Mouse (Mus musculus) heart, embryonic 13.5 days (tissue): ENCODE results near the gene Gstp2. TPM values are rescaled to one million over a fixed set of nuclear protein-coding genes. Genes with fewer than 3 reads are reported as not detected.

ENCODE experiments used
- ATAC-seq: fragments of 200-750 bp; cut with Nextera tagmentation; 2 replicates; pipeline ENCODE4 v1.8.0; 2017; ENCODE audit warnings: moderate TSS enrichment; ENCODE audit not compliant: insufficient number of reproducible peaks, low FRiP score, low TSS enrichment; ENCODE audit errors: extremely low read depth
- H3K27ac ChIP-seq: fragments of 300-500 bp; sonication (generic); replicated peaks from 2 replicates; pipeline ENCODE4 v1.5.1; 2015; ENCODE audit warnings: moderate library complexity, mild to moderate bottlenecking, inconsistent platforms
- H3K27me3 ChIP-seq: fragments of 300-500 bp; sonication (generic); replicated peaks from 2 replicates; pipeline ENCODE4 v1.6.1; 2015; ENCODE audit warnings: mild to moderate bottlenecking, inconsistent platforms
- H3K36me3 ChIP-seq: fragments of 300-500 bp; sonication (generic); 2 replicates; pipeline ENCODE4 v1.6.1; 2015; ENCODE audit warnings: mild to moderate bottlenecking, inconsistent platforms
- H3K4me1 ChIP-seq: fragments of 300-500 bp; sonication (generic); 2 replicates; pipeline ENCODE4 v1.6.1; 2015; ENCODE audit warnings: inconsistent platforms
- H3K4me2 ChIP-seq: fragments of 300-500 bp; sonication (generic); 2 replicates; pipeline ENCODE4 v1.6.1; 2015; ENCODE audit warnings: inconsistent platforms, mild to moderate bottlenecking, moderate library complexity
- H3K4me3 ChIP-seq: fragments of 300-500 bp; sonication (generic); 2 replicates; pipeline ENCODE4 v1.5.1; 2015; ENCODE audit warnings: moderate library complexity, mild to moderate bottlenecking, inconsistent platforms
- H3K9ac ChIP-seq: fragments of 300-500 bp; sonication (generic); 2 replicates; pipeline ENCODE4 v1.6.1; 2015; ENCODE audit warnings: inconsistent platforms, mild to moderate bottlenecking, moderate library complexity
- H3K9me3 ChIP-seq: fragments of 300-500 bp; sonication (generic); 2 replicates; pipeline ENCODE4 v1.6.1; 2016; ENCODE audit warnings: inconsistent platforms
- WGBS: fragments of 180-500 bp; shearing (Covaris S2); methylation state at CpG from one replicate; pipeline ENCODE4 v1.1.7; 2015; ENCODE audit warnings: mixed read lengths; 5-methylcytosine and 5-hydroxymethylcytosine counted together
- polyA plus RNA-seq: library from polyadenylated mRNA; unstranded; fragments of >200 nt; fragmentation: Nextera tagmentation; extraction: Ambion mirVana; gene quantifications from 2 replicates; pipeline ENCODE4 v1.2.1, GENCODE M21; 2015

The Gstp2 gene
- polyA plus RNA-seq, 1 experiment from 2014 or later: 5.1 TPM

DNA sequence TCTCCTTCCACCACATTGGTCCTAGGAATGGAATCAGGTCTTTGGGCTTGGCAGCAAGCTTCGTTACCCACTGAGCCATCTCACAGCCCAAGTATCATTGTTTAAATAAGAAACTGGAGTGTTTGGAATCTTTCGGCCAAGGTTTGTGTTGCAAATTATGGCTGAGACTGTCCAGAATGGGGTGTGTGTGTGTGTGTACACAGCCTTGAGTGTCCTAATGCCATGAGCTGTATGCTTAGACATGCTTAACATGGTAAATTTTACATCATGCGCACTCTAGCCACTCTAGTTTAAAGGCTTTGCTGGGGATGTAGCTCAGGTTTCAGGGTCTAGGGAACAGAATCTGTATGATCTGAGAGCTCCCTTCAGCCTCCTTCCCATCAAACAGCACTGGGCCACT, 50.3 kb downstream of the Gstp2 start:
- Histone ChIP-seq H3K9ac (no peak overlapping the region), H3K4me3 (no peak overlapping the region), H3K4me2 (no peak overlapping the region), H3K36me3 (no peaks in the 10 kb centered on the region), H3K27ac (no peak overlapping the region), H3K27me3 (peaks cover 4% of the 10 kb centered on the region; the same call in 1 of the 2 replicates), H3K4me1 (peaks cover 9% of the 10 kb centered on the region), H3K9me3 (no peaks in the 10 kb centered on the region)
- ATAC-seq: no peak
- WGBS: 82% methylated on average over 3 of the region's 3 CpGs

DNA sequence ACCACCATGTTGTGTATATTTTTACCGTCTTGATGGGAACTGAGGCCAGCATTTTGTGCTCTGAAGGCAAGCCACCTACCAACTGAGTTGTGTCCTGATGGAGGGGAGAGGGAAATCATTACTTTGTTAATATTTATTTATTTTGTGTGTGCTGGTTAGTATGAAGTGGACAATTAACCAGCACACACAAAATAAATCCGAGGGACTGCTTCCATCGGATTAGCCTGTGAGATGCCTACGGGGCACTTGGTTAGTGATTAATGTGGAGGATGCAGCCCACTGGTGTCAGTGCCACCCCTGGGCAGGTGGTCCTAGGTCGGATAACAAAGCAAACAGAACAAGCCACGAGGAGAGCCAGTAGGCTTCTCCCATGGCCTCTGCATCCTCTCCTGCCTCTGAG, 50.9 kb downstream of the Gstp2 start:
- Histone ChIP-seq H3K4me2 (no peak overlapping the region), H3K9me3 (no peaks in the 10 kb centered on the region), H3K36me3 (no peaks in the 10 kb centered on the region), H3K9ac (no peak overlapping the region), H3K4me3 (no peak overlapping the region), H3K27ac (no peak overlapping the region), H3K4me1 (peaks cover 9% of the 10 kb centered on the region), H3K27me3 (peaks cover 4% of the 10 kb centered on the region; the same call in 1 of the 2 replicates)
- ATAC-seq: no peak
- WGBS: 70% methylated on average over 6 of the region's 6 CpGs

DNA sequence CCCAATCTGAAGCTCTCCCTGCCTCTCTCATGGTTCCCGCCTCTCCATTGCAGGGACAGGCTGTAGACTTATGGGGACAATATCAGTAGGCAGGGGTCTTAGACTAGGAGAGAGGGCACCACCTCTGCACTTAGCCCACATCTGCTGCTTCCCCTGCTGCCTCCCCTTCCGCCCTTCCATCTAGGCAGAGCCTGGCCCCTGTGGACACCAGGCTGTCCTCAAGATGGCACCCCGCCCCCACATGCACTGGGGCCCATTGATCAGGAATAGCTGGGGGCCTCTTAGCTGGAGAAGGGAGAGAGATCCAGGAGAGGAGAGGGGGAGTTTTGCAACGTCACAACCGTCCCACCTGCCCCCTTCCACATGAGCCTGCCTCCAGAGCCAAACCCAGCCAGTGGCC, 53.4 kb downstream of the Gstp2 start, which contains the start of gene Tbx10:
Gene Tbx10 (plus strand): TSS at position 337 of the 400 bp plus-strand sequence.
- 0 out of 2 replicates have a peak, but pooled peaks cover 3% of the 10 kb centered on the region for H3K9me3 ChIP-seq
- H3K27me3 ChIP-seq: peaks cover 4% of the 10 kb centered on the region; the same call in 1 of the 2 replicates
- peaks cover 3% of the 10 kb centered on the region; the same call in 1 of the 2 replicates for H3K4me1 ChIP-seq
- H3K4me3 ChIP-seq: no peak within 1 kb of the TSS
- H3K4me2 ChIP-seq: no peak within 1 kb of the TSS
- peaks cover 4% of the 10 kb centered on the region; the same call in 1 of the 2 replicates for H3K36me3 ChIP-seq
- no peak within 1 kb of the TSS for H3K27ac ChIP-seq
- H3K9ac ChIP-seq: no peak within 1 kb of the TSS
- no peak for ATAC-seq
- 43% methylated on average over 5 of the region's 5 CpGs for WGBS

DNA sequence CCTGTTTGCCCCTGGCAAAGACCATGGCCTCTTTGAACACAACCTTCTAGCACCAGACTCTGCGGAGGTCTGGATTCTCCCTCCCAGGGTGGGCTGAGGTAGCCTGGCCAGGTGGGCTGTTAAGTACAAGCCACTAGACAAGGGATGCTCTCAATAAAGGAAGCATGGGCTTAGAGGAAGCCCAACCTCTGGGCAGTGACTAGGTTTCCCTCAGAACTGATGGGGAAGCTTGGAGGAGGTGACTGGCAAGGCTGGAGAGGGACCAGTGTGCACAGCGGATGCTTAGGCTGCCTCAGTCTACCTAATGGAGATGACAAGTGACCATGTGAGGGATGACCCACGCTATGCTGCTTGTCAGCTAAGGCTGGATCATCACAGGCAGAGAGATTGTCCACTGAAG, 53.9 kb downstream of the Gstp2 start:
- WGBS: 83% methylated on average over 3 of the region's 3 CpGs
- ATAC-seq: no peak
- peaks cover 7% of the 10 kb centered on the region for H3K4me1 ChIP-seq
- peaks cover 4% of the 10 kb centered on the region; the same call in 1 of the 2 replicates for H3K36me3 ChIP-seq
- H3K9me3 ChIP-seq: 0 out of 2 replicates have a peak, but pooled peaks cover 3% of the 10 kb centered on the region
- H3K4me3 ChIP-seq: no peak overlapping the region
- peaks cover 4% of the 10 kb centered on the region; the same call in 1 of the 2 replicates for H3K27me3 ChIP-seq
- no peak overlapping the region for H3K4me2 ChIP-seq
- H3K9ac ChIP-seq: no peak overlapping the region
- no peak overlapping the region for H3K27ac ChIP-seq

GRCm38 (mm10) chr19:3991562-3991961, 54.3 kb downstream of the Gstp2 start:
- no peak overlapping the region for H3K4me3 ChIP-seq
- no peak overlapping the region for H3K9ac ChIP-seq
- H3K27ac ChIP-seq: no peak overlapping the region
- peaks cover 11% of the 10 kb centered on the region for H3K4me1 ChIP-seq
- H3K36me3 ChIP-seq: peaks cover 4% of the 10 kb centered on the region; the same call in 1 of the 2 replicates
- 0 out of 2 replicates have a peak, but pooled peaks cover 3% of the 10 kb centered on the region for H3K9me3 ChIP-seq
- H3K4me2 ChIP-seq: no peak overlapping the region
- no peak for ATAC-seq
- WGBS: 82% methylated on average over 3 of the region's 3 CpGs
- H3K27me3 ChIP-seq: peaks cover 3% of the 10 kb centered on the region; the same call in 1 of the 2 replicates

GRCm38 (mm10) chr19:3990804-3991203, 55.0 kb downstream of the Gstp2 start:
- Histone ChIP-seq H3K4me1 (peaks cover 19% of the 10 kb centered on the region), H3K9me3 (0 out of 2 replicates have a peak, but pooled peaks cover 3% of the 10 kb centered on the region), H3K36me3 (peaks cover 4% of the 10 kb centered on the region; the same call in 1 of the 2 replicates), H3K4me3 (no peak overlapping the region), H3K27ac (no peak overlapping the region), H3K9ac (no peak overlapping the region), H3K4me2 (no peak overlapping the region), H3K27me3 (no peaks in the 10 kb centered on the region; the same call in 1 of the 2 replicates)
- ATAC-seq: no peak
- WGBS: 44% methylated on average over 6 of the region's 6 CpGs

Other genes starting within 250 kb of the Gstp2 start
- gene Chka, start 194.2 kb downstream of the Gstp2 start, polyA plus RNA-seq: 22.6 and 23.5 TPM in 2 replicates
- gene Tcirg1, start 138.9 kb downstream of the Gstp2 start, polyA plus RNA-seq: 22.7 and 25.1 TPM in 2 replicates
- gene Ndufs8, start 133.2 kb downstream of the Gstp2 start, polyA plus RNA-seq: 361 and 400 TPM in 2 replicates
- 2.2 and 2.3 TPM in 2 replicates for gene Aldh3b1, start 116.2 kb downstream of the Gstp2 start, polyA plus RNA-seq
- gene Unc93b1, start 110.8 kb downstream of the Gstp2 start, polyA plus RNA-seq: 12.4 and 13.6 TPM in 2 replicates
- not detected in 2 replicates for gene Aldh3b3, start 87.4 kb downstream of the Gstp2 start, polyA plus RNA-seq
- gene Aldh3b2, start 73.7 kb downstream of the Gstp2 start, polyA plus RNA-seq: 0.06 TPM in 1 of 2 replicates, not detected in the other
- gene Acy3, start 59.5 kb downstream of the Gstp2 start, polyA plus RNA-seq: 10.4 and 10.8 TPM in 2 replicates
- not detected in 2 replicates for gene Tbx10, start 53.3 kb downstream of the Gstp2 start, polyA plus RNA-seq
- 51.7 and 60.0 TPM in 2 replicates for gene Nudt8, start 45.4 kb downstream of the Gstp2 start, polyA plus RNA-seq
- 4.1 and 5.4 TPM in 2 replicates for gene Gm49405, start 45.4 kb downstream of the Gstp2 start, polyA plus RNA-seq
- gene Doc2g, start 42.7 kb downstream of the Gstp2 start, polyA plus RNA-seq: 80.5 and 99.3 TPM in 2 replicates
- gene Ndufv1, start 33.2 kb downstream of the Gstp2 start, polyA plus RNA-seq: 407 and 462 TPM in 2 replicates
- 380 and 421 TPM in 2 replicates for gene Gstp1, start 8.0 kb downstream of the Gstp2 start, polyA plus RNA-seq
- 0.29 and 0.61 TPM in 2 replicates for gene Gstp3, start 13.5 kb upstream of the Gstp2 start, polyA plus RNA-seq
- gene Cabp2, start 35.6 kb upstream of the Gstp2 start, polyA plus RNA-seq: not detected in 2 replicates
- 64.5 and 64.9 TPM in 2 replicates for gene Cdk2ap2, start 51.2 kb upstream of the Gstp2 start, polyA plus RNA-seq
- gene Pitpnm1, start 54.0 kb upstream of the Gstp2 start, polyA plus RNA-seq: 18.2 and 21.8 TPM in 2 replicates
- gene Aip, start 79.8 kb upstream of the Gstp2 start, polyA plus RNA-seq: 84.3 and 96.3 TPM in 2 replicates
- not detected in 2 replicates for gene Gpr152, start 93.8 kb upstream of the Gstp2 start, polyA plus RNA-seq
- not detected in 2 replicates for gene Cabp4, start 98.0 kb upstream of the Gstp2 start, polyA plus RNA-seq
- 107 and 122 TPM in 2 replicates for gene Coro1b, start 102.6 kb upstream of the Gstp2 start, polyA plus RNA-seq
- 1.2 and 1.4 TPM in 2 replicates for gene Ptprcap, start 107.6 kb upstream of the Gstp2 start, polyA plus RNA-seq
- 46.0 and 47.1 TPM in 2 replicates for gene Rps6kb2, start 117.3 kb upstream of the Gstp2 start, polyA plus RNA-seq
- gene Carns1, start 129.5 kb upstream of the Gstp2 start, polyA plus RNA-seq: 4.4 and 5.0 TPM in 2 replicates
- 2.0 and 2.7 TPM in 2 replicates for gene Tbc1d10c, start 145.3 kb upstream of the Gstp2 start, polyA plus RNA-seq
- 642 and 729 TPM in 2 replicates for gene Ppp1ca, start 146.0 kb upstream of the Gstp2 start, polyA plus RNA-seq
- gene Rad9a, start 155.6 kb upstream of the Gstp2 start, polyA plus RNA-seq: 21.3 and 22.2 TPM in 2 replicates
- gene Clcf1, start 168.2 kb upstream of the Gstp2 start, polyA plus RNA-seq: 1.1 and 1.9 TPM in 2 replicates
- gene AC109138.7, start 168.3 kb upstream of the Gstp2 start, polyA plus RNA-seq: not detected in 2 replicates
- gene Pold4, start 185.9 kb upstream of the Gstp2 start, polyA plus RNA-seq: 19.9 and 23.5 TPM in 2 replicates
- gene Ssh3, start 223.2 kb upstream of the Gstp2 start, polyA plus RNA-seq: 5.0 and 6.7 TPM in 2 replicates
- gene Ankrd13d, start 237.1 kb upstream of the Gstp2 start, polyA plus RNA-seq: 1.0 and 1.6 TPM in 2 replicates